Mouse (Mus musculus) heart, postnatal 0 days (tissue): ENCODE measurements around the gene Col6a6. TPM values are rescaled to one million over a fixed set of nuclear protein-coding genes. Genes with fewer than 3 reads are reported as not detected.

Source experiments
- ATAC-seq: fragments of 200-750 bp; cut with Nextera tagmentation; 2 replicates; pipeline ENCODE4 v1.8.0; 2017; ENCODE audit warnings: low read depth, moderate number of reproducible peaks, moderate library complexity; ENCODE audit not compliant: insufficient read depth
- DNase-seq: peaks from one replicate; pipeline ENCODE4 v3.0.0-alpha.2; 2016; ENCODE audit warnings: low spot score
- H3K27ac ChIP-seq: fragments of 300-500 bp; sonication (generic); 2 replicates; pipeline ENCODE4 v1.5.1; 2014; ENCODE audit warnings: low read depth, mild to moderate bottlenecking
- H3K27me3 ChIP-seq: fragments of 300-500 bp; sonication (generic); 2 replicates; pipeline ENCODE4 v1.6.1; 2014; ENCODE audit warnings: low read length, mixed read lengths; ENCODE audit not compliant: control insufficient read depth, insufficient read depth
- H3K36me3 ChIP-seq: fragments of 300-500 bp; sonication (generic); replicated peaks from 2 replicates; pipeline ENCODE4 v1.6.1; 2014; ENCODE audit warnings: low read length, mixed read lengths; ENCODE audit not compliant: control insufficient read depth, insufficient read depth
- H3K4me1 ChIP-seq: fragments of 300-500 bp; sonication (generic); 2 replicates; pipeline ENCODE4 v1.6.1; 2014; ENCODE audit warnings: antibody characterized with exemption; ENCODE audit not compliant: control insufficient read depth, insufficient read depth
- H3K4me2 ChIP-seq: fragments of 300-500 bp; sonication (generic); 2 replicates; pipeline ENCODE4 v1.6.1; 2014; ENCODE audit warnings: low read depth, mild to moderate bottlenecking, low read length, moderate library complexity
- H3K4me3 ChIP-seq: fragments of 300-500 bp; sonication (generic); 2 replicates; pipeline ENCODE4 v1.5.1; 2014; ENCODE audit warnings: low read depth, low read length
- H3K9ac ChIP-seq: fragments of 300-500 bp; sonication (generic); replicated peaks from 2 replicates; pipeline ENCODE4 v1.6.1; 2014; ENCODE audit warnings: low read depth, low read length, mixed read lengths
- H3K9me3 ChIP-seq: fragments of 300-500 bp; sonication (generic); replicated peaks from 2 replicates; pipeline ENCODE4 v1.6.1; 2016; ENCODE audit warnings: low read length; ENCODE audit not compliant: control insufficient read depth
- CTCF ChIP-seq: IDR thresholded peaks from 2 replicates; pipeline ENCODE4 v1.5.1; 2016; ENCODE audit warnings: antibody characterized with exemption, control low read depth, low read depth
- EP300 ChIP-seq: IDR thresholded peaks from 2 replicates; pipeline ENCODE4 v1.6.1; 2016; ENCODE audit warnings: antibody characterized with exemption, low read depth
- WGBS: fragments of 180-500 bp; shearing (Covaris S2); extraction: QIAGEN DNeasy Blood & Tissue Kit; methylation state at CpG from one replicate; pipeline ENCODE4 v1.1.7; 2014; 5-methylcytosine and 5-hydroxymethylcytosine counted together
- polyA plus RNA-seq: library from polyadenylated mRNA; unstranded; fragments of >200 nt; fragmentation: Nextera tagmentation; extraction: Ambion mirVana; gene quantifications from 2 replicates; pipeline ENCODE4 v1.2.1, GENCODE M21; 2015
- total RNA-seq: library from RNA; depleted of rRNA; stranded (reverse); fragments of >200 nt; gene quantifications from 2 replicates; pipeline ENCODE4 v1.2.3, GENCODE M21; 2014; ENCODE audit warnings: low replicate concordance

The Col6a6 gene
- total and polyA plus RNA-seq, 2 experiments from 2014 or later, result 1.7 to 5.4 TPM

- TF ChIP-seq CTCF, result no peak
- no peak for TF ChIP-seq EP300
- ATAC-seq, result no peak
Observed at GRCm38 (mm10) chr9:105693056-105693455, 134.9 kb downstream of the Col6a6 start.

GRCm38 (mm10) chr9:105692472-105692871 is 135.5 kb downstream of the Col6a6 start:
- no peak overlapping the region for H3K9ac ChIP-seq
- H3K27ac ChIP-seq, result no peak overlapping the region
- peaks cover 17% of the 10 kb centered on the region for H3K36me3 ChIP-seq
- DNase-seq, result no peak
- 92% methylated on average over 14 of the region's 14 CpGs for WGBS
- no peak overlapping the region for H3K4me3 ChIP-seq
- H3K9me3 ChIP-seq, result no peaks in the 10 kb centered on the region
- peaks cover 9% of the 10 kb centered on the region for H3K4me1 ChIP-seq
- H3K4me2 ChIP-seq, result no peak overlapping the region
- no peak for TF ChIP-seq CTCF
- no peak for TF ChIP-seq EP300
- H3K27me3 ChIP-seq, result no peaks in the 10 kb centered on the region
- ATAC-seq, result no peak

More at GRCm38 (mm10) chr9:105693056-105693455, 134.9 kb downstream of the Col6a6 start:
- Histone ChIP-seq H3K9me3 (no peaks in the 10 kb centered on the region), H3K27me3 (no peaks in the 10 kb centered on the region), H3K27ac (no peak overlapping the region), H3K4me1 (peaks cover 12% of the 10 kb centered on the region), H3K36me3 (peaks cover 11% of the 10 kb centered on the region), H3K4me2 (no peak overlapping the region), H3K9ac (no peak overlapping the region), H3K4me3 (no peak overlapping the region)
- no peak for DNase-seq
- 69% methylated on average over 9 of the region's 9 CpGs for WGBS

GRCm38 (mm10) chr9:105689485-105689884 is 138.5 kb downstream of the Col6a6 start:
- 68% methylated on average over 7 of the region's 7 CpGs for WGBS
- TF ChIP-seq EP300 (no peak), CTCF (no peak)
- no peak for ATAC-seq
- no peak for DNase-seq
- Histone ChIP-seq H3K4me3 (no peak overlapping the region), H3K4me2 (no peak overlapping the region), H3K9me3 (no peaks in the 10 kb centered on the region), H3K36me3 (peaks cover 34% of the 10 kb centered on the region), H3K9ac (no peak overlapping the region), H3K4me1 (no peaks in the 10 kb centered on the region; the same call in 1 of the 2 replicates), H3K27ac (no peak overlapping the region), H3K27me3 (no peaks in the 10 kb centered on the region)

GRCm38 (mm10) chr9:105684549-105685165 is 143.3 kb downstream of the Col6a6 start:
- TF ChIP-seq CTCF (no peak), EP300 (no peak)
- peak overlapping the region; percentile 66 for H3K27ac ChIP-seq
- no peak overlapping the region for H3K4me3 ChIP-seq
- H3K4me1 ChIP-seq, result no peaks in the 10 kb centered on the region; the same call in 1 of the 2 replicates
- peak overlapping the region; percentile 24; the same call in 1 of the 2 replicates for H3K4me2 ChIP-seq
- WGBS, result 33% methylated on average over 13 of the region's 13 CpGs
- ATAC-seq (peak; percentile 58; the same call in 1 of the 2 replicates), DNase-seq (peak; percentile 18)
- H3K9ac ChIP-seq, result no peak overlapping the region
- peaks cover 65% of the 10 kb centered on the region for H3K36me3 ChIP-seq
- H3K9me3 ChIP-seq, result no peaks in the 10 kb centered on the region
- H3K27me3 ChIP-seq, result no peaks in the 10 kb centered on the region

- H3K36me3 ChIP-seq, result peaks cover 66% of the 10 kb centered on the region
- ATAC-seq (no peak), DNase-seq (no peak)
- no peaks in the 10 kb centered on the region for H3K27me3 ChIP-seq
- no peak overlapping the region for H3K27ac ChIP-seq
- no peak for TF ChIP-seq EP300
- no peak for TF ChIP-seq CTCF
- H3K4me1 ChIP-seq, result no peaks in the 10 kb centered on the region; the same call in 1 of the 2 replicates
- no peak overlapping the region for H3K9ac ChIP-seq
- no peak overlapping the region for H3K4me3 ChIP-seq
- 92% methylated on average over 7 of the region's 7 CpGs for WGBS
- H3K9me3 ChIP-seq, result no peaks in the 10 kb centered on the region
- no peak overlapping the region for H3K4me2 ChIP-seq
Observed at GRCm38 (mm10) chr9:105681386-105681785, 146.6 kb downstream of the Col6a6 start.

GRCm38 (mm10) chr9:105675941-105676340 is 152.0 kb downstream of the Col6a6 start:
- H3K9me3 ChIP-seq, result no peaks in the 10 kb centered on the region

More at GRCm38 (mm10) chr9:105675941-105676340, 152.0 kb downstream of the Col6a6 start:
- Histone ChIP-seq H3K27ac (no peak overlapping the region), H3K4me2 (no peak overlapping the region), H3K36me3 (peaks cover 60% of the 10 kb centered on the region), H3K4me3 (no peak overlapping the region), H3K27me3 (no peaks in the 10 kb centered on the region), H3K9ac (no peak overlapping the region), H3K4me1 (no peaks in the 10 kb centered on the region)
- WGBS, result 79% methylated on average over 11 of the region's 11 CpGs
- ATAC-seq (no peak), DNase-seq (no peak)
- TF ChIP-seq CTCF (no peak), EP300 (no peak)
